Mouse (Mus musculus) kidney, postnatal 36 days (tissue): ENCODE results near the gene Eef1g.
"Not testable (repeated sequence)": the region's sequence is repeated elsewhere in the genome, so short reads cannot be mapped to it uniquely, and the experiment has no call there.

Experiments
- DNase-seq, 2 experiments: peaks; one replicate each; pipeline ENCODE4 v3.0.0; 2021 to 2022; ENCODE audit warnings: mixed read lengths in 2 of 2

The Eef1g gene

GRCm38 (mm10) chr19:8988346-8989065, 21.7 kb downstream of the Eef1g start:
- peak; percentile 55 to 64 for DNase-seq

DNA sequence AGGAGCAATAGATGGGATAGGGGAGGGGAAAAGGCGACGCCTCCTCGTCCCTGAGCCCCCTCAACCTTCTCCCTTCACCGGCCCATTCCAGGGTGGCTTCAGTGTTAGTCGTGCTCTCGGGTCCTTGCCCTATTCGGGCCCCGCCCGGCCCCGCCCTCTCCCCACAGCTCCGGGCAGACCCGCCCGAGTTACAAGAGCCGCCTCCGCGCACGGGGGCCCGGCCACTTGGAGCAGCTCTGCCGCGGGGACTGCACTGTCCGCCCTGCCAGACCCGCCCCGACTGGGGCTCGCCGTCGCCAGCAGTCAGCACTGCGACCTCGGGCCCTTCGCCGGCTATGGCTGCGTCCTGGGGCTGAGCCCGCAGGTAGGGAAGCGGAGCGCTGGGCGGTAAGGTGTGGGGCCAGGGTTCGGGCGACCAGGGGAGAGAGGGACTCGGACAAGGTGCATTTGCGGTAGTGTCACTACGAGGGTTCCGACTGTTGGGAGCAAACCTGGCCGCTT, 22.3 kb downstream of the Eef1g start, which contains the start of gene Ahnak:
TSS of gene Ahnak (plus strand) at position 219 of the 501 bp plus-strand sequence.
- peak; percentile 75 to 87 for DNase-seq

GRCm38 (mm10) chr19:8989567-8990431, 23.0 kb downstream of the Eef1g start:
- peak; percentile 87 to 92 for DNase-seq

- DNase-seq, result no peak
Observed at GRCm38 (mm10) chr19:8990432-8991102, 23.7 kb downstream of the Eef1g start.

GRCm38 (mm10) chr19:8991245-8991870, 24.5 kb downstream of the Eef1g start:
- DNase-seq, result peak; percentile 35 to 48

- peak; percentile 48 to 78 for DNase-seq
Observed at GRCm38 (mm10) chr19:8991871-8992735, 25.3 kb downstream of the Eef1g start.

GRCm38 (mm10) chr19:8992769-8993624, 26.2 kb downstream of the Eef1g start:
- DNase-seq, result peak; percentile 89 to 93

- DNase-seq, result no peak
Observed at GRCm38 (mm10) chr19:8993625-8993912, 26.7 kb downstream of the Eef1g start.

GRCm38 (mm10) chr19:8994813-8995607, 28.2 kb downstream of the Eef1g start:
- no peak for DNase-seq

DNA sequence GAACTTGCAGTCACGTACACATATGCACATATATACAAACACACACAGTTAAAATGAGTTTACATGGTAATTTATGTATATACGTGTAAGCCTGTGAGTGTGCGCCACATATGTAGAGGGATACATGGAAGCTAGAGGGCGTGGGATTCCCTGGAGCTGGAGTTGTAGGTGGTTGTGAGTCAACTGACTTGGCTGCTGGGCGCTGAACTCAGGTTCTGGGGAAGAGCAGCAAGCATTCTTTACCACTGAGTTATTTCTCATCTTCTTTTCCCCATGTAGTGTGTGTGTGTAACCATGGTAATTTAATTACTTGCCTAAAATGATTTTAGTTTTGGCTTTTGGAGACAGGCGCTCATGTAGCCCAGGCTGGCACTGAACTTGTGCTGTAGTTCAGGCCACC, 29.8 kb downstream of the Eef1g start:
- no peak for DNase-seq

GRCm38 (mm10) chr19:8997546-8997945, 30.7 kb downstream of the Eef1g start:
- peak; percentile 86 to 88 for DNase-seq

- DNase-seq, result no peak
Observed at GRCm38 (mm10) chr19:8998546-8998945, 31.7 kb downstream of the Eef1g start.

- peak in 1 of 2 experiments; percentile 44 for DNase-seq
Observed at GRCm38 (mm10) chr19:8999223-8999622, 32.4 kb downstream of the Eef1g start.

- not testable (repeated sequence) for DNase-seq
Observed at GRCm38 (mm10) chr19:9006915-9007314, 40.1 kb downstream of the Eef1g start.

DNA sequence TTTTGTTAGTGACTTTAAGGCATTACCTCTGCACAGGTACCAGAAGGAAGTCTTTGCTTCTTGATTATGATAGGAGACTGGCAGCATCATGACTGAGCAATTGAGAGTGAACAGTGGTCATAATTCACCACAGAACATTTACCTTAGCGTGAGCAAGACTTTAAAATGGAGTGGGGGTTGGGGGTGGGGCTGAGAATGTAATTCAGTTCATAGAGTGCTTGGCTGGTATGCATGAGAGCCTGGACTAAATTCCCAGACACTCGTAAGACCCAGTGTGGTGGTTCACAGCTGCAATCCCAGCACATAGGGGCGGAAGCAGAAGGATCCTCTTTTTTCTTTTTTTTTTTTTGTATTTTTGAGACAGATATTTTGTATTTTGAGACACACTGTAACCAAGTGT, 52.5 kb downstream of the Eef1g start:
- DNase-seq, result no peak

DNA sequence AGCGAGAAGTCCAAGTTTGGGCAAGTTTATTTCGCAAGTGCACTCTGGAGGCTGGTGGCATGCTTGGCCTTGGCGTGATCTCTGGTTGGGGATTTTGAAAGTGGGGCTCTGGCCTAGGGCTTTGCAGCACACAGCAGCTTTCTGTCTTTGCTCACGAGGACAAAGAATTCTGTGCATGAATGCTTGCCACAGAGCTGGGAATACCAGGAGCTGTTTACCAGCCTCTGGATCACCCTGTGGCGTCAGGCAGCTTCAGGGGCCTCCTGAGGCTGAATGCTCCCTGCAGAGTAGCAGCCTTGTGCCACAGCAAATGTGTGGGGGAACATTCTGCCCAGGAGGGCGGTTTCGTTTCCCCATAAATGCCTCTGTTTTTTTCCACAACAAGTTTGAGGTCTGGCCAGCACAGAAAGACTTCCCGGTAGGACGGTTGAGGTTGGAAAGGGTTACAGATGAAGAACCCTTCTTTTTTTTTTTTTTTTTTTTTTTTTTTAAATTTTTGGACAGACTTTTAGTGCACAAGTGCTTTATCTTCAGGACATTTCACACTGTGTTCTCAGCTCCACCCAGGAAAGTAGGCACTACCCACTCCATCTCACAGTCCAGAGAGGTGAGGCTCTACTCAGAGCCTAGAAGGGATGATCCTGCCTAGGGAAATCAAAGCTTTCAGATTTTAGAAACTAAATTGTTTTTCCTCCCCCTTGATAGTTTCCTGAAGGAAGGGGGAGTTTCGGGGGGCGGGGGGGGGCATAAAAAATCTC, 56.4 kb downstream of the Eef1g start:
- peak in 1 of 2 experiments; percentile 48 for DNase-seq

DNA sequence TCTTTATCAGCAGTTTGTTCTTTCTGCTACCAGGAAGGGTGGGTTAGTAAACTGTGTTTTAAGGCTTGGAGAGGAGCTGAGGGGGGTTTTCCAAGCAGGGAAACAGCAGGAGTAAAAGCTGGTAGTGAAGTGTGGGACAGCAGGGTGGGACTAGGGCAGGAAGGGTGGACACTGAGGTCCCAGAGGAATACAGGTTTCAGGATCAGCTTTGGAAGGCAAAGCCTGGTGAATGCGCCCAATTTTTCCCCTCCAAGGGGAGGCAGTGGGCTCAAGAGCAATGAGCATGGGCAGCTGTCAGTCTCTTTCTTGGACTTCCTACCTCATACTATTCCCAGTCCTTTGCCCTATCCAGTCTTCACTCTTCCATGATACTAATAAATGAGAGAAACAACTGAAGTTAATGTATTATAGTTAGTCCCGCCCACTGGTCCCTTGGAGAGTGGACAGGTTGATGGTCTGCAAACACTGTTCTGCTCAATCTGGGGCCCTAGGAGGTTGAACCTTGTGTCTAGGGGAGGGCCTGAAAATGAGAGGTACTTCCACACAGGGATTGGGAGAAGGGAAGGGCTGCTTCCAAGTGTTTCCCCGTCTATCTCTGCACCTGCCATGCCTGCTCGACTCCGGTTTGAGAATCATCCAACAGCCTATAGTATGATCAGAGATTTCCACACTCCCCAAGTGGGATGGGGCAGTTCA, 58.9 kb downstream of the Eef1g start:
- peak in 1 of 2 experiments; percentile 16 for DNase-seq

DNA sequence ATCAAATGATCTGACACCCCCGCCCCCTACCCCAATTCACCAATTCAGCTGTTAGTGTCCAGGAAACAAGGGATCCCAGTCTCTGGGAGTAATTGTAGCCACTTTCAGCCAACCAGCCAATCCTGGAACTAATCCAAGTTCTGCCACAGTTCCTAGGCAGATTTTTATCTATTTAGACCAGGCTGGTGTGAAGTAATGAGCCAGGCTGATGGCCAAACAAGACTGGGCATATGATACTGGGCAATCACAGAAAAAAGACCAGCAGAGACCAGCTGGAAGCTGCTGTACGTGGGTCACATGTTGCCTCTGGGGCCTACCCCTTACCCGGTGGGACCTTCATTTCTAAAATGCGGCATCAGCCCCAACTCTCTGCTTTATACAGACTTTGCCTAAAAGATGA, 59.8 kb downstream of the Eef1g start:
- peak in 1 of 2 experiments; percentile 14 for DNase-seq
